Mouse (Mus musculus) left cerebral cortex, postnatal 10 days (tissue): ENCODE measurements around the gene Ntmt1. TPM values are rescaled to one million over a fixed set of nuclear protein-coding genes. Genes with fewer than 3 reads are reported as not detected.

Experiments used
- DNase-seq, 2 experiments: peaks; one replicate each; pipeline ENCODE4 v3.0.0; 2021 to 2022; ENCODE audit warnings: low spot score in 2 of 2, mixed read lengths in 1 of 2; ENCODE audit errors: extremely low spot score in 1 of 2
- intact Hi-C: fragments of 180-260 bp; cut with DNase I; formaldehyde crosslinking; loops from one replicate; pipeline ENCODE4 v1.15.1; 2025
- total RNA-seq, 2 experiments: library from RNA; stranded (reverse); gene quantifications; 2 replicates each; pipeline ENCODE4 v1.2.3; 2021

Ntmt1 gene
- 10 to 100 TPM; 49.6 to 52.9 TPM for total RNA-seq

- intact Hi-C loops = no loop called here
- peak; percentile 98 to 100 for DNase-seq
These were observed at the start of gene Ntmt1 for GRCm38 (mm10) chr2:30807648-30808295. Ntmt1 (plus strand) TSS chr2:30807826.

DNA sequence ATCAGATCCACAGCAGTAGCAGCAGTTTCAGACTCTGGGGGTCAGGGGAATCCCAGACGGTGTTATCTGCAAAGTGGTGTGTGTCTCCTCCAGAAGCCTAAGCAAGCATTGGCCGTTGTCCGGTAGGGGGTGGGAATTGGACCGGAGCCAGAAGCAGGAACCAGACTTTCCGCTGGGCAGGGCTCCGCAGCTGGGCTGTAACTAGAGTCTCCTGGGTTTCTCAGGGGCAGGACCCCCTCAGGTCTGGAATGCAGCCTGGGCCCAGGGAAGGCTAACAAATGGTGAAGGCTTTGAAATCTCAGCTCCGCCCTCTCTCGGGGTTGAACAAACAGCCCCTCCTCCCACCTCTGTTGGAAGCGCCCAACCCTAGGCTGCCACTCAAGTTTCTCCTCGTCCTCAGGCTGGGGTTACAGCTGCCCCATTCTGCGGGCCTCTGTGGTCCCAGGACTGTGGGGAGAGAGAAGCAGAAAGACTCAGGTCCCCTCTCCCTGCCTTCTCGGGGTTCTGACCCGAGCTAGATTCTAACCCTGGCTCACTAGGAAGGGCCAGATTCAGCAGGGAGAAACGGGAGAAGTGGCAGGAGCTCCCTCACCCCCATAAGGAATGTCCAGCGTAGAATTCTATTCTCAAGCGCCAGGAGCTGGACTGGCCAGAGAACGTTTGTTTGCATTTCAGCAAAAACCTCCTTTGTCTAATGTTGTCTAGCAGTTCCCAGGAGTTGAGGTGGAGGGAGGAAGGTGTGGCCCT lies 49.1 kb upstream of the Ntmt1 start:
- peak; percentile 56 to 95 for DNase-seq
- intact Hi-C loops = no loop called here

DNA sequence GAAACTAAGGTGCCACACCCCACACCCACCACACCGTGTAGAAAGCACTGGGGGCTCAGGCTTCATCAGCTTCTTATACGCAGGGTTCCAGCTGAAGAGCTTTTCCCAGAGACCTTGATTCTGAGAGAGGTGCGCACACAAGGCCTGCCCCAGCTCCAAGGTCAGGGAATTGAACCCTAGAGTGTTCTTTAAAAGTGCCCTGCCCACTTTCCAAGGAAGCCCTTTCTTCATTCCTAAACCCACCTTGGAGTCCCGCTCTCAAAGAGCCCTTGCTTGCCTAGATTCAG lies 48.6 kb upstream of the Ntmt1 start:
- intact Hi-C loops = no loop called here

GRCm38 (mm10) chr2:30759442-30759841 lies 48.2 kb upstream of the Ntmt1 start:
- DNase-seq = no peak

More for the DNA sequence above, 48.6 kb upstream of the Ntmt1 start:
- DNase-seq = no peak

DNA sequence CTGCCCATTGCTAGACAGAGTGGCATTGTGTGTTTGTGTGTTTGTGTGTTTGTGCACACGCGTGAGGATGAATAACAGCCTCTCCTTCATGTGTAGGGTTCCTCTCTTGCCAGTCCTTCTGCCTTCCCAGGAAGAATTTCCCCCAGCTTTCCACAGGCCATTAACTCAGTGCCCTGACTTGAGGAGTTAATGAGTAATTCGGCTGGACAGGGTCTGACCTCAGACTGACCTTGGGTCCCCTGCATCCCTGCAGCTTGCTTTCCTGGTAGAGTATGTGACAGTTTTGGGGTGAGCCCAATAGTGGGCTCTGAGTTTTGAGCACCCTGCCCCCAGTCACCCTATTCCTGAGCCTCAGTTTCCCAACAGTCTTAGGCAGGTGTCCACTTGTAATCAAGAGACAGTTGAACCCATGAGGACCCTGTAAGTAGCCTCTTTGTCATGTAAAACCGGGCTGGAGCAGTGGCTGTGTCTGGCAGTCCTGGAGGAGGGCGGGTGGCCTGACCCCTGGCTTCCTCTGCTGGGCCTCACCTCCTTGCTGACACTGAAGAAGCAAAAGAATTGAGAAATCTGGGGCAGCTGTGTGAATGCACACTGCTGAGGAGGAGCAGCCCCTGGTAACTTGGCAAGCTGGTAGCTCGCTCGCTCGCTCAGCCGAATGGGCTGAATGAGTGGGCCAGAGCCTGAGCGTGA lies 47.6 kb upstream of the Ntmt1 start:
- DNase-seq = no peak
- intact Hi-C loops = no loop called here

More at GRCm38 (mm10) chr2:30759442-30759841, 48.2 kb upstream of the Ntmt1 start:
- intact Hi-C loops = no loop called here

DNA sequence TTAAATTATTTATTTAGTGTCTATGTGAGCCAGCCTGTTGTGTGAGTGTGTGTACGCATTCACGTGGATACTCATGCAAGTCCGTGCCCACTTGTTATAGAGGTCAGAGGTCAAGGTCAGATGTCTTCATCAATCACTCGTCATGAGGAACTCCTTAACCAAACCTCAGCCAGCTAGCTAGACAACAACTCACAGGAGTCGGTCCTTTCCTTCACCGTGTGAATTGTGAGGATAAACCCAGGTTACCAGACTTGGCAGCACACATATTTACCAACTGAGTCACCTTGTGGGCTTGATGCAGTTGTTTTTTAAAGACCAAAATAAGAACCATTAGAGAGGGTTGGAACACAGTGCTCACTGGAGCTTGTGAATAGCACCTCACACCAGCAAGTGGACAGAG lies 46.9 kb upstream of the Ntmt1 start:
- intact Hi-C loops = no loop called here
- no peak for DNase-seq

DNA sequence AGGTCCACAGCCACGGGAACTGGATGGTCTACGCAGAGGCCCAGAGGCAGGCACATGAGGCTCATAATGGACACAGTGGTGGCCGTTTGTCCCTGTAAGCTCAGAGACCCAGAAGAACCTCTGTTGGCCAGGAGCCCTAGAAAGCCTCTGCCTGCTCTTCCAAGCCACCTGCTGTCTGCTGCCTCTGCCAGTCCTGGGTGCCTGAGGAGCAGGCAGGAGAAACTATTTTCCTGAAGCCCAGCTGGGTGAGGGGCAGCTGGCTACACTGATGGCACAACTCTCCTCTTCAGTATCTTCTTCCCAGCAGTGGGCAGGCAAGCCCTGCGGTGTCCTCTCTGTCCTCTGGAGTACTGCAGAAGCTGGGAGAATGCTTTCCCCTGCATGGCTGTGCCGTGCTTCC lies 41.2 kb upstream of the Ntmt1 start:
- intact Hi-C loops = no loop called here
- no peak for DNase-seq

- intact Hi-C loops = no loop called here
- DNase-seq = no peak
These were observed 39.9 kb upstream of the Ntmt1 start for GRCm38 (mm10) chr2:30767626-30768240.

- intact Hi-C loops = no loop called here
- no peak for DNase-seq
These were observed 39.1 kb upstream of the Ntmt1 start for GRCm38 (mm10) chr2:30768529-30768928.

GRCm38 (mm10) chr2:30769187-30769586 lies 38.4 kb upstream of the Ntmt1 start:
- intact Hi-C loops = no loop called here
- DNase-seq = no peak

- intact Hi-C loops = no loop called here
- peak in 1 of 2 experiments; percentile 65 for DNase-seq
These were observed 36.2 kb upstream of the Ntmt1 start for GRCm38 (mm10) chr2:30771368-30771805.

- peak; percentile 55 to 79 for DNase-seq
- intact Hi-C loops = no loop called here
These were observed 35.7 kb upstream of the Ntmt1 start for GRCm38 (mm10) chr2:30771806-30772460.

GRCm38 (mm10) chr2:30772581-30773312 lies 34.9 kb upstream of the Ntmt1 start:
- DNase-seq = no peak
- intact Hi-C loops = no loop called here

GRCm38 (mm10) chr2:30773313-30774005 lies 34.2 kb upstream of the Ntmt1 start:
- intact Hi-C loops = no loop called here
- DNase-seq = no peak

GRCm38 (mm10) chr2:30775955-30776354 lies 31.7 kb upstream of the Ntmt1 start:
- DNase-seq = no peak
- intact Hi-C loops = no loop called here

DNA sequence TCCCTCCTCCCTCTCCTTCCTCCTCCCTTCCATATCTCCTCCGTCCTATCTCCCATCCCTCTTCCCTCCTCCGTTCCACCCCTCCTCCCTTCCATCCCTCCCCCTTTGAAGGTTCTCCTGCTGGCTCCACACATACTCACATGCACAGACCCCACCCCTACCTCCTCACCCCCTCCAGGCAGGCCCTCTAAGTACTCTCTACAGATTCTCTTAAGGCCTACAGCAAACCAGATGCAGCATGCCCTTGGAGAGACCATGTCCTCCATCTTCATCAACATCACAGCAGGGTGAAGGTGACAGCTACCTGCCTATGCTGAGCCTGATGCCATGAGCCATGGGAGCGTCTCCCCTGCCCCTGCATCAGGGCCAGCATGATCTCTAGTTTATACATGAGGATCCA lies 30.4 kb upstream of the Ntmt1 start:
- intact Hi-C loops = no loop called here

GRCm38 (mm10) chr2:30778235-30778634 lies 29.4 kb upstream of the Ntmt1 start:
- no peak for DNase-seq
- intact Hi-C loops = no loop called here

More for the DNA sequence above, 30.4 kb upstream of the Ntmt1 start:
- no peak for DNase-seq

DNA sequence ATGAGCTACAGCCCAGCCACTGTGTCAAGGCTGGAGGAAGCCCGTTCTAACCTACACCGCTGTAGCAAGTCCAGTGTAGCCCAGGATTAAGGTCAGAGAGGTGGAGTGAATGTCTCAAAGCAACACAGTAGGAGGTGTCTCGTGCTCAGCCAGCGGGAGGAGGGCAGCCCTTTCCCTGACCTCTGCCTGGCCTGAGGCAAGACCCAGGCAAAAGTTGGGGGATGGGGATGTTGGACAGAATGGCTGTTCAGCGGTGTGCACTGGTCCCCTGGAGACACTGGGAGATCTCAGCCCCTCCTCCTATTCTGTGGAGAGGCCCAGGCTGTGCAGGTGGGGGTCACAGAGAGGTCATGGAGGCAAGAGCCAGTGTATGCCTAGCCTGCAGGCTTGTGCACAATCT lies 28.4 kb upstream of the Ntmt1 start:
- intact Hi-C loops = no loop called here
- no peak for DNase-seq
